Mouse (Mus musculus) spleen, adult 2 months (tissue): Measurements from ENCODE around the gene Lrrc49. TPM values are rescaled to one million over a fixed set of nuclear protein-coding genes. Genes with fewer than 3 reads are reported as not detected.

Source experiments
- DNase-seq, 2 experiments: peaks; one replicate each; pipeline versions ENCODE4 v3.0.0 to v3.0.0-alpha.2; 2012 to 2021; ENCODE audit warnings: low spot score in 2 of 2, low read depth in 1 of 2
- H3K27ac ChIP-seq: fragments of 200-500 bp; 2 replicates; pipeline ENCODE4 v1.5.1; 2012; ENCODE audit warnings: low read length, inconsistent platforms; ENCODE audit not compliant: insufficient read depth
- H3K27me3 ChIP-seq: fragments of 200-500 bp; 2 replicates; pipeline ENCODE4 v1.6.1; 2012; ENCODE audit warnings: mild to moderate bottlenecking, moderate library complexity, low read length, inconsistent platforms; ENCODE audit not compliant: control insufficient read depth, insufficient read depth
- H3K36me3 ChIP-seq: fragments of 200-500 bp; 2 replicates; pipeline ENCODE4 v1.6.1; 2012; ENCODE audit warnings: mild to moderate bottlenecking, low read length, inconsistent platforms; ENCODE audit not compliant: control insufficient read depth, insufficient read depth
- H3K4me1 ChIP-seq: fragments of 200-500 bp; 2 replicates; pipeline ENCODE4 v1.6.1; 2011; ENCODE audit warnings: inconsistent platforms; ENCODE audit not compliant: control insufficient read depth, insufficient read depth, insufficient read length
- H3K4me3 ChIP-seq: fragments of 200-500 bp; 2 replicates; pipeline ENCODE4 v1.5.1; 2011; ENCODE audit warnings: mild to moderate bottlenecking, inconsistent platforms; ENCODE audit not compliant: insufficient read depth, insufficient read length; ENCODE audit errors: extremely low read depth
- CTCF ChIP-seq: fragments of 200-500 bp; IDR thresholded peaks from 2 replicates; pipeline ENCODE4 v1.5.1; 2011; ENCODE audit warnings: mild to moderate bottlenecking, inconsistent platforms; ENCODE audit not compliant: insufficient read depth, insufficient read length, insufficient replicate concordance; ENCODE audit errors: extremely low read depth
- POLR2A ChIP-seq: fragments of 200-500 bp; IDR thresholded peaks from 2 replicates; pipeline ENCODE4 v1.6.1; 2011; ENCODE audit warnings: low read depth, low read length, inconsistent platforms
- WGBS: fragments of 180-500 bp; shearing (Covaris S2); methylation state at CpG from one replicate; pipeline ENCODE4 v1.1.7; 2018; 5-methylcytosine and 5-hydroxymethylcytosine counted together
- polyA plus RNA-seq: library from polyadenylated mRNA; depleted of rRNA; stranded (reverse); fragments of >200 nt; gene quantifications from 2 replicates; pipeline ENCODE4 v1.2.3, GENCODE M21; 2012

Lrrc49 gene
- polyA plus RNA-seq, 1 experiment: 0.65 TPM

DNA sequence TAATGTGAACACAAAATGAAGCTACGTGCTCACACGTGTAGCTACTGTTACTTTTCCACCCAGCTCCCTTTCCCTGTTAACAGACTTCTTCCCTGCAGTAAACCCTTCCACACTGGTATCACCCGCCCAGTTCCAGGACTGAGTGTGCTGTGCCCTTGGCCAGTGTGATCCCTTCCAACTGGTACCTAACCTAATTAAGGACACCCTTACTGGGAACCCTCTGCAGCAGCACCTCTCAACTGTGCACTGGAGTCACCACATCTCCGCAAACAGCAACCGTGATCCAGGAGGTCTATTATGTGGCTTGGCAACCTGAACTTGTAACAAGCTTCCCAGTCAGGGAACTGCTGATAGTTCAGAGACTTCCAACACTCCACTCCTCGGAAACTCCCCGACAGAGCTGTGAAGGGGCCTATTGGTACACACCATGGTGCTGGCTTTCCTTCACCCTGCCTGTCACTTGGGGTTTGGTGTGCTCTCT lies 61.6 kb downstream of the Lrrc49 start:
- H3K36me3 ChIP-seq: no peaks in the 10 kb centered on the region
- H3K27ac ChIP-seq: no peak overlapping the region
- no peak for DNase-seq
- TF ChIP-seq POLR2A (no peak), CTCF (no peak)
- no peaks in the 10 kb centered on the region for H3K4me1 ChIP-seq
- H3K4me3 ChIP-seq: no peak overlapping the region
- WGBS: 71% methylated on average over 7 of the region's 7 CpGs
- H3K27me3 ChIP-seq: no peaks in the 10 kb centered on the region

DNA sequence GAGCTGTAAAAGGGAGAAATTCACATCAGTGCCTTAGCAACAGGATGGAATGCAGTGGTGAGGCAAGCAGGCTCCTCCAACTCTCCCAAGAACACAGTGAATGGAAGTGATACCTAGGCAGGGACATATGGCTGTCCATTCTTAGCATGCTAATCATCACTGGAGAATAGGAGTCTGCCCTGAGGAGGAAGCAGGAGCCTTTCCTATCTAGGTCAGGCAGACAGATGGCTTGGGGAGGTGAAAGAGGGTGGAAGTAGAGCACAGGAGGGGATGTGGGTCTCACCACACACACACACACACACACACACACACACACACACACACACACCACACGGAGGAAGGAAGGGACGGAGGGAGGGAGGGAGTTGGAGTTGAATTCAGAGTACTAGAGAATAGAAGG lies 62.1 kb downstream of the Lrrc49 start:
- no peak for DNase-seq
- 19% methylated on average over 2 of the region's 2 CpGs for WGBS
- TF ChIP-seq CTCF (no peak), POLR2A (no peak)
- Histone ChIP-seq H3K36me3 (no peaks in the 10 kb centered on the region), H3K4me3 (no peak overlapping the region), H3K27ac (no peak overlapping the region), H3K4me1 (no peaks in the 10 kb centered on the region), H3K27me3 (no peaks in the 10 kb centered on the region)

DNA sequence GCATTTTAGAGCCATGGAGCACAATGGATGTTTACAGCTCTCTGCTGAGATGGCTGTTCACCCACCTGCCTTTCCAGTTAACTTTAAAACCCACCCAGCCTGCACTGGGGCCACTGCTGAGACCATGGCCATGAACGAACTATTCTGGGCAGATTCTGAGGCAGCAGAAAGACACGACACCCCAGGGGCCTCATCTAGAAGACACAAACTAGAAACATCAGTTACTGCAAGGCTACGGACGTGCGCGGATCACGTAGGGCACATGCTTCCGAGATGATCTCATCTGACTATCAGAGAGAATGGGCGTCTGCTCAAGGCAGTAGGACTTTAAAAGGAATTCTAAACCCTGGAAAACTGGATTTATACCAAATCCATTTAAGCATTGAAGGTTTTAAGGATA lies 71.0 kb downstream of the Lrrc49 start:
- Histone ChIP-seq H3K27me3 (no peaks in the 10 kb centered on the region), H3K27ac (no peak overlapping the region), H3K4me3 (no peak overlapping the region), H3K4me1 (no peaks in the 10 kb centered on the region), H3K36me3 (no peaks in the 10 kb centered on the region)
- WGBS: 89% methylated on average over 9 of the region's 9 CpGs
- no peak for DNase-seq
- TF ChIP-seq POLR2A: no peak
- no peak for TF ChIP-seq CTCF

DNA sequence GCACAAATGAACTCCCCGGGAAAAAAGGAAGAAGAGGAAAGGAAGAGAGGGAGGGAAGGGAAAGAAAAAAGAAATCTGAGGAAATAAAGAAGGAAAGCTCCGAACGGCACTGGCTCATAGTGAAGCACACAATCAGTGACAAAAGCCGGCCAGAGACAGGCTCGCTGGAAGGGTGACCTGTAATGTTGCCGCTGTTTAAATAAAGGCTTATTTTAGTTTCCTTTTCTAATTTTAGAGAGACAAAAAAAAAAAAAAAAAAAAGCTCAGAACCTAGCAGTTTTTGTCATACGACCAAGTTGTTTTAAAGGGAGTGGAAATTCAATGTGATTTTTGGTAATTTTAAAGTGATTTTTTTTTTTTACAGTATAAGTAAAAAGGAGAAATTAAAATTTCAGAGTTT lies 71.6 kb downstream of the Lrrc49 start:
- Histone ChIP-seq H3K4me1 (no peaks in the 10 kb centered on the region), H3K27me3 (no peaks in the 10 kb centered on the region), H3K4me3 (no peak overlapping the region), H3K36me3 (no peaks in the 10 kb centered on the region), H3K27ac (no peak overlapping the region)
- TF ChIP-seq POLR2A: no peak
- TF ChIP-seq CTCF: no peak
- DNase-seq: no peak
- WGBS: 29% methylated on average over 7 of the region's 7 CpGs

DNA sequence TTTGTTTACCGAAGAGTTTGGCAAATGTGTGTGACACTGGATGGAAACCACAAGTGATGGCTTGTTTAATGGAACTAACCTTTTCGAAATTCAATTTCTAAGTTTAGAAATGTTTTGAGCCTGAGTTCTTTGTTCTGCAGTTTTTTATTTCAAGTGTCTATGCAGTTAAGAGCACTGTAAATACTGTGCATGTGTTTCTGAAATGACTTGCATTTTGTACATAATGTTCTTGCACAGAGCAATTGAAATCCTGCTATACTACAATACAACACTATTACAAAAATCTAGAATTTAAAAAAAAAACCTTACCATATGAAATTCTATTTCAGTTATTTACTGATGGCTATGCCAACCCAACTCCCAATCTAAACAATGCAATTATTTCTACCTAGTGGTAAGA lies 75.7 kb downstream of the Lrrc49 start:
- Histone ChIP-seq H3K27me3 (no peaks in the 10 kb centered on the region), H3K27ac (no peak overlapping the region), H3K4me3 (no peak overlapping the region), H3K4me1 (no peaks in the 10 kb centered on the region), H3K36me3 (no peaks in the 10 kb centered on the region)
- DNase-seq: no peak
- TF ChIP-seq POLR2A (no peak), CTCF (no peak)
- WGBS: 37% methylated on average over 2 of the region's 2 CpGs

DNA sequence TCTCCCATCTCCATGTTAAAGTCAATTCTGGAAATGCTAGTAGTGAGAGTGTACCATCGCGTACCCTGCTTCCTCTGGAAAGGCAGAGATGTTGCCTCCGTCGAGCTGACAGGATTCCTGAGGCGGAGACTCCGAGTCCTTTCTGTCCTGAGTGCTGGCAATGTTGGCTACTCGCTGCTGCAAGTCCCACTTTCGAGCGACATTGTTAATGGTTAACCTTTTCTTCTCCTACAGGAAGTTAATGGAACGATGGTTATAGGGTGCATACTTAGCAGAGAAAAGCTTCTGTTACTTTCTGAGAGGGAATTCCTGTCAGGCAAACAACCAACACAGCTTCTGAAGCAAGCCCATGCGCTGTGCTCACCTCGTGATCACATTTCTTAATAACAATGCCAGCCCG lies 77.8 kb downstream of the Lrrc49 start:
- DNase-seq: no peak
- Histone ChIP-seq H3K36me3 (no peaks in the 10 kb centered on the region), H3K4me1 (no peaks in the 10 kb centered on the region), H3K27ac (no peak overlapping the region), H3K4me3 (no peak overlapping the region), H3K27me3 (no peaks in the 10 kb centered on the region)
- TF ChIP-seq CTCF: no peak
- no peak for TF ChIP-seq POLR2A
- WGBS: 90% methylated on average over 13 of the region's 13 CpGs

DNA sequence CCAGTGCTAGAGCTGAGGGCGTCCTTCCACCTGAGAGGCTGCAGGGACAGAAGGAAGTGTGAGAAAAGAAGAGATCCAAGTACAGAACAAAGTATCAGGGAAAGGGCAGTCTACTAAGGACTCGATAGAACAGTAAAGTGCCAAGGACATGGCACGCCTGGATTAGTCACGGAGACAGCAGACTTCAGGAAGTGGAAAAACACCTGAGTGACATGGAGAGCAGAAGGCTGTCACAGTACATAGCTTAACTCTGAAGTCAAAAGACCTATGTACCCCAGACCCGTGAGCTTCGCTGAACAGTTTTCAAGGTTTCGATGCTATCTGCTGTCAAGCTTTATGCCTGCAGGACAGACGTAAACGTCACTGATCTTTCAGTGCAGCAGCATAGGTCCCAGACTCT lies 79.1 kb downstream of the Lrrc49 start:
- TF ChIP-seq CTCF (no peak), POLR2A (no peak)
- 94% methylated on average over 9 of the region's 9 CpGs for WGBS
- H3K4me1 ChIP-seq: no peaks in the 10 kb centered on the region
- H3K27me3 ChIP-seq: no peaks in the 10 kb centered on the region
- no peak overlapping the region for H3K4me3 ChIP-seq
- H3K36me3 ChIP-seq: no peaks in the 10 kb centered on the region
- no peak for DNase-seq
- H3K27ac ChIP-seq: no peak overlapping the region
